Mouse (Mus musculus) common myeloid progenitor, adult 5-6 weeks (primary cell): ENCODE results near the gene Kcnd3. TPM values are rescaled to one million over a fixed set of nuclear protein-coding genes. Genes with fewer than 3 reads are reported as not detected.

Source experiments
- ATAC-seq: replicated peaks from 2 replicates; pipeline ENCODE4 v1.8.0; 2016; ENCODE audit warnings: low read depth, mild to moderate bottlenecking, moderate TSS enrichment, inconsistent platforms; ENCODE audit not compliant: poor library complexity, severe bottlenecking
- total RNA-seq: library from RNA; stranded (forward); fragments of 200-1000, 187-1606 nt; gene quantifications from 2 replicates; pipeline ENCODE4 v1.2.3, GENCODE M21; 2017

The Kcnd3 gene
- total RNA-seq, 1 experiment from 2014 or later: not detected

DNA sequence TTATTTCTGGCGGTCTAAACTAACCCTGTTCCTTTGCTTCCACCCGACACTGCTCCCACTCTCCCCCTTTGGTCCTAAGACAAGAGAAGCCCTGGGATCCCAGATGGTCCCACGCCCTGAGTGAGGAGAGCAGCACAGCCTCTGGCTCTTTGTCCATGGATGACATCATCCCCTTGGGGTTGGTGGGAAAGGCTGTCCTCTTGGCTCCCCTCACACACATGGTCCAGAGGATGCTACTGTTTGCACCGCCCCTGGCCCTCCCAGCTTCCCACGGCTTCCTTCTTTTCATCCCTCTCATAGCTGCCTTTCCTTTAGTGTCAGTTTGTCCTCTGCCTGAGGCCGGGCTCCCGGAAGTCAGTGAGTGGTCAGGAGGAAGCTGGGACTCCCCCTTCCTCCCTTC, 259.6 kb downstream of the Kcnd3 start:
- ATAC-seq: no peak

DNA sequence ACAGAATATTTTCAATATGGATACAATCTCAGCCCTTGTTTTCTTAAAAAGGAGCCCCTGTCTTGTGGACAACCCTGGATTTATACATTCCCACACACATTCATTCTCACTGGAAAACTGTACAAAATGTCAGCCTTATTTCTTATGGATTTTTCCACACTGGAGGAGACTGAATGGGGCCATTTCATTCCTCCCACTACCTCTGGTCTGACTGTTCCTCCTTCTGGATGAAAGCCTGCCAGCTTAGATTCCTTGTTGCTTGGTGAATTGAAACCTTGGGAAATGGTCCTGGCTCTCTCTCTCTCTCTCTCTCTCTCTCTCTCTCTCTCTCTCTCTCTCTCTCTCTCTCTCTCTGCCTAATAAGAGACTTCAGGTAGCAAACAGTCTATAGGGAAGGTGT, 260.7 kb downstream of the Kcnd3 start:
- ATAC-seq: no peak

DNA sequence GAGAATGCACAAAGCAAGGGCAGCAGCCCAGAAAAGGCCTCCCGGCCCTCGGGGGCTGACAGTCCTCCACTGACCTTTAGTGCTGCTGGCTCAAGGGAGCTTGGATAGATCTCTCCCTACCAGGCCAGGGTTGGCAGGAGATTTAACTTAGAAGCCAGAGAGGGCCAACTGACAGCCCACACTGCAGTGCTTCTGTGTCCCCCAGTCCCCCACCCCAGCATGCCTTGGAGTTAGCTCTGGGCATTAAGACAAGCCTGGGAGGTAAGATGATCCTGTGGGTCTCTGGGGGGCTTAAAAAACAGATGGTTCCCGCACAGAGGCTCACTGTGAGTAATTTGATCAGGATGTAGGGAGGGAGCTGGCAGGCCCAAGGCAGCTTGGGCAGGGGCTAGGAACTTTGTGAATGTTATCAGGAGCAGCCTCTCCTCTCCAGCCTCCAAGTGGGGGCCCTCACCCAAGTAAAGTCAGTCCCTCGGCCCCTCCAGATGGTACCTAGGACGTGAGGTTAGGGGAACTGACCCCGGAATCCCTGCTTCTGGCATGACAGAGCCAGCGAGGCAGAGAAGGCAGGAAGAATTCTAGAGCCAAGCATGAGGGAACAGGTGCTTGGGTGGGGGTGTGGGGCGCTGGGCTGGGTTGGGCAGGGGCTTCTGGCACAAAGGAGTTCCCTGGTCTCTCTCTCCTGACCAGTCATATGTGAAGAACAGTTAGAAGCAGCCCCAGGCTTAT, 262.1 kb downstream of the Kcnd3 start:
- no peak for ATAC-seq

DNA sequence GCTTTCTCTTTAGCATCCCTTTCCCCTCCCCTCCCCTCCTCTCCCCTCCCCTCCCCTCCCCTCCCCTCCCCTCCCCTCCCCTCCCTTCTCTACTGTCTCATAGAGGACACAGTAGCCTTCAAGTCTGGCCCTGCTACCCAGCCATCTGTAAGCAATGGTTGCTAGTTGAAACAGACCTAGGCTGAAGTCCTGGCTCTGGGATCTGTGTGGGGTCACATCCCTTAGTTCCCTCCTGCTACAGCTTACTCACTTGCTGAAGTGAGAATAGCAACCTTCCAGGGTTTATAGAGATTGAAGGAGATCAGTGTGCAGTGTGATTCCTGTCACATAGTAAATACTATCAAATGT, 262.7 kb downstream of the Kcnd3 start:
- no peak for ATAC-seq

DNA sequence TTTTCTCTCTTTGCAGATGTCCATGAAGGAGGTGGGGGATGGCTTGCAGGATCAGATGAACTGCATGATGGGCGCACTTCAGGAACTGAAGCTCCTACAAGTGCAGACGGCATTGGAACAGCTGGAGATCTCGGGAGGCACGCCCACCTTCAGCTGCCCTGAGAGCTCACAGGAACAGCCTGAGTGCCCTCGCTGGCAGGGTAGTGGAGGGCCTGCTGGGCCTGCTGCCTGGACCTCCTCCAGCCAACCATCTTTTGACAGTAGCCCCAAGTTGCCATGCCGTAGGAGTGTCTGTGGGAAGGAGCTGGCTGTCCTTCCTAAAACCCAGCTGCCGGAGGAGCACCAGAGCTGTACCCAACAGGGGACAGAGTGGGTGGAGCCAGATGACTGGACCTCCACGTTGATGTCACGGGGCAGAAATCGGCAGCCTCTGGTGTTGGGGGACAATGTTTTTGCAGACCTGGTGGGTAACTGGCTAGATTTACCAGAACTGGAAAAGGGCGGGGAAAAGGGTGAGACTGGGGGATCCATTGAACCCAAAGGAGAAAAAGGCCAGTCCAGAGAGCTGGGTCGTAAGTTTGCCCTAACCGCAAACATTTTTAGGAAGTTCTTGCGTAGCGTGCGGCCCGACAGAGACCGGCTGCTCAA, 264.3 kb downstream of the Kcnd3 start:
- ATAC-seq: peak; percentile 7; the same call in 1 of the 2 replicates

DNA sequence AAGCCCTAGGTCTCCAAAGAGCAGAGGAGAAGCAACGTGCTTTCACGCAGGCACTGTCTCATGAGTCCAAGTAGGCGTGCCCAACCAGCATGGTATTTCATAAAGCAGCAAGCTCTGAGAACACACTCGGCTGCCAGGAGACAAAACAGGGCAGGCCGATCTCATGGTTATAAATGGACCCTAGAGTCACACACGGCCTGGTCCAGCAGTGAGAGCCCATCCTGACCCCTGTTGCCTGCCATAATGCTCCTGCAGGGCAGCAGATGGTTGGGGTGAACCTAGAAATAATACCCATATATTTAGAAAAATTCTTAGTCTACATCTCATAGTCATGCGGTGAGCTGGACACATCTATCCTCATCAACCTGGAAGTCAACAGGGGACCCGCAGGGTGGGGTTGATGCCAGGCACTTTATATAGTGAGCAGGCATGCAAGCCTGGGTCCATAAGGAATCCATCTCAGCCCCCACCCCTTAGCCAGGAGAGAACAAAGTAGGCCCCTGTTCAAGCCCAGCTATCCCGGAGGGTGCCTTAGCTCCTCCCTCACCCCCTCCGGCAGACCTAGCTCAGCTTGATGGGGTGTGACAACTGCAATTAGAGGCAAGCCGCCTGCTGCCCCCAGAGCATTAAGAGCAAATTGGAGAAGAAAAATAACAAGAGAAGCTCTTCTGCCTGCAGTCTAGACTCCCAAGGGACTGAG, 265.9 kb downstream of the Kcnd3 start:
- no peak for ATAC-seq

DNA sequence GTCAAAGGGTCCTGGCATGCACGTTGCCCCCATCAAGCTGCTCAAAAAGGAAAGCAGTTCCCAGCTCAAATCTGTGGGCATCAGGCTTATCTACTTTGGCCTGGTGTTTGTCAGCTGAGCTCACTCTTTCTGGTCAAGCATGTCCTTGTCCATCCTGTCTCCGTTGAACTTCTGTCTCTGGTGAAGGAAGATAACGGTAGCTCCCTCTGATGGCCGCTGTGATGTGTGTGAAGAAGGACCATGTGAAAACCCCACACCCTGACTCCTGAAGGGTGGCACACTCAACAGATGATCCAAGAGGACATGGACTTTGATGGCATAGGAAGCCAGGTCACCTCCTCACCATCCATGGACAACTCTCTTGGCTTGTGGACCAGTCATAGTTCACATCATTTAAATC, 266.6 kb downstream of the Kcnd3 start:
- no peak for ATAC-seq

DNA sequence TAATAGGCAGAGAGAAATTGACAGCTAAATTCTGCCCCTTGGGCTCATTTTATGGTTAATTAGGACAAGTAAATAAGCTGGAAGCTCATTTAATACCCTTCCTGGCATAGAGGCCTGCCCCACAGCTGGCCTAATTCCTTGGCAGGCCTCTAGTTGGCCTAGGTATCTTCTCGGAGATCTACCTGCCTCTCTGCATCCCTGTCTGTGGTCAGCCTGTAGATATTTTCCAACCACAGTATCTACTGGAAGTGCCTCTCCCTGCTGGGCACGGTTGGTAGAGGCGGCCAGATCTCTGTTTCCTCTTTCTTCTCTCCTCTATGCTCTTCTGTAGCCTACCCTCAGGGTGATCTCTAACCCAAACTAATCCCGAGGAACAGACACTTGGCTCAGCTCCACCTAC, 267.8 kb downstream of the Kcnd3 start:
- peak; percentile 33 for ATAC-seq

DNA sequence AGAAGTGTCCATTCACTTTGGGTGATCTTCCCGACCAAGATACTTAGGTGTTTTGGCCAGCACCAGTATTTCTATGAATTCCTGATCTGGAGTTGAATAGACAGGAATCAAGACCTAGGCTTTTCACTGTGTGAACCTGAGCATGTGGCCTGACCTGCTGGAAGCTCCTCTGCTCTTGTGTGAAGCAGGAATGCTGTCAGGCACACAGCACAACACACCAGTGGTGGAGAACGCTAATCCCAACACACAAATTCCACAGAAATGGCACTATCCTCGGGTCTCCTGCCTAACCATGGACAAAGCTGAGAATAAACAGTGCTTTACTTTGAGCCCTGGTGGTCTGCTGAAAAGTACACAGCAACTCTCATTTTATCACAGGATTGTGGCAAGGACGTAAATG, 268.4 kb downstream of the Kcnd3 start:
- ATAC-seq: no peak

DNA sequence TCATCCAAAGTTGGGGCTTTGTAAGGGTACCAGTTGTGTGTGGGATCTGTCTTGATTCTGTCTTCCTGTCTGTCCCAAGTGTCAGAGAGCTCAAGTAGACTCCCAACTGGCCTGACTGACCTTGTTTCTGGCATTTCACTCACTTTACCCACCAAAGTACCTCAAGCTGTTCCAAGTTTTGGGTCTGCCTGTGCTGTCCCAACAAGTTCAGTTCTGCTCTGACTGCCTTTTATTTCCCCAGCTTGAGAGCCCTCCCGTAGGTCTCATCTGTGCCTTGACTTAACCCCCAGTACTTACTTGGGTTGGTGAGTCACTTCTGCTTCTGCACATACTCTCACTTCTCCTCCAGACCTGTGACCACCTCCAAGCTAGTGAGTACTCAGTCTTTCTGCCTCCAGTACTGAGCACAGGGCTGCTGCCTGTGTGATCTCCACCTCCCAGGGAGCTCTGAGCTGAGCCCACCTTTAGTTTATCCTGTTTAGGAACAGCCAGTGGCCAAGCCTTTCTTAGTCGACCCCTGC, 269.6 kb downstream of the Kcnd3 start:
- peak; percentile 72 for ATAC-seq

DNA sequence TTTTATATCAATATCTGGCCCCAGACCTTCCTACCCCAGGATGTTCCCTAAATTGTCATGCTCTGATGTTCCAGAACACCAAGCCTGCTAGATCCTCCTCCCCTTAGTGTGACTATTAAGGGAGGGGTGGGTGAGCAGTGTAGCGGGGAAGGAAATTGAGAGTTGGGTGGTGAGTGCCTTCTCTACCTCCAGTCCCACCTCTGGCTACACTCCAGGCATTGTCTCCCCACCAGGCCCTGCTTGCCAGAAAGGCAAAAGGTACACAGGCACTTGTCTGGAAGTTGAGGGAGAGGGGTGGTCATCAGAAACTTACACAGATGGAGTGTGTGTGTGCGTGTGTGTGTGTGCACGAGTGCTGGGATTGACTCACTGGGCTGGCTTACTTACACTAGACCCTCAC, 270.4 kb downstream of the Kcnd3 start:
- ATAC-seq: no peak

Other genes with a start within 250 kb of the Kcnd3 start
- 42.8 and 61.7 TPM in 2 replicates for gene Ddx20, start 235.2 kb downstream of the Kcnd3 start, total RNA-seq